Mouse (Mus musculus) right cerebral cortex, adult 18-20 months (tissue): ENCODE measurements around the gene Btbd35f19.
"Not testable (repeated sequence)": the region's sequence is repeated elsewhere in the genome, so short reads cannot be mapped to it uniquely, and the experiment has no call there.

ENCODE experiments used
- DNase-seq: peaks from one replicate; pipeline ENCODE4 v3.0.0; 2022; ENCODE audit warnings: mixed read lengths

Btbd35f19 gene

GRCm38 (mm10) chrX:31383818-31384217 is at the start of gene Btbd35f19:
Gene Btbd35f19 (minus strand): TSS chrX:31383918.
- not testable (repeated sequence) for DNase-seq

GRCm38 (mm10) chrX:31341924-31342323 is 41.8 kb downstream of the Btbd35f19 start:
- not testable (repeated sequence) for DNase-seq

GRCm38 (mm10) chrX:31336154-31336553 is 47.6 kb downstream of the Btbd35f19 start, which contains the start of gene Btbd35f26:
Gene Btbd35f26 (plus strand): TSS chrX:31336454.
- DNase-seq = not testable (repeated sequence)
